Mouse (Mus musculus): ENCODE data around the gene Slx4.
"Not testable (repeated sequence)": the region's sequence is repeated elsewhere in the genome, so short reads cannot be mapped to it uniquely, and the experiment has no call there.

The Slx4 gene

DNA sequence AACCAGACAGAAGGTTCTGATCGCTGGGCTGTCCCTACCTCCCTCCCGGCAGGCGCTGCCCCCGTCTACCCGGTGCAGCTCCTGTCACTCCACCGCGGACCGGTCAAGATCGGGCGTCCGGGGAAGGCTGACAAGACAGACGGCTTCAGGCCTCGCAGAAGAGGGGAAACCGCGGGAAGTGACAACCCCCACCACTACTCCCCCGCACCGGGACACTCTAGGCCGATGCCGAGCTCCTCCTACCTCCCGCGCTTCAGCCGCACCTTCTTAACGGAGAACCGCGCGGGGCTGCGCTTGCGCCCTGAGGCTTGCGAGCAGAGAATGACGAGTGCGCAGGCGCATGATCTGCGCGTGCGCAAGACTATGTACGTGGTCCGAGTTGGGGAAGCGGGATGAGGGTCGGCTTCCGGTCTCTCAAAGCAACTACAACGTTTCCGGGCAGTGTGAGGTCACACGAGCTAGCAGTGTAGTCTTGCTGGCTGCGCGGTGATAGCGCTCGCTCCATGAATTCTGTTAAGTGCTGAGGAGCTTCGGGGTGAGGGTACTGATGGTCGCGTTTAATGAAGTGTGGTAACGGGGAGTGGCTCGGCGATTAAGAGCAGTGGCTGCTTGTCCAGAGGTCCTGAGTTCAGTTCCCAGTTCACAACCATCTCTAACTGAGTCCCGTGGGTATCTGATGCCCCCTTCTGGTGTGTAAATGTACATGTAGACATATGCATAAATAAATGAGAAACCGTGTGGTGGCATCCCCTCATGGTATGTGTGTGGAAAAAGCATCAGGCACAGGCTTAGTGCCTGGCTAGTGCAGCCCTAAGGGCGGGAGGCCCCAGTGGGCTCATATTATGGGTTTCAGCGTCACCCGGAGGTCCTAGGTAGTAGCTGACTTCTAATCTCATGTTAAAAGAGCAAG is at the start of gene Slx4:
Gene Slx4 (minus strand): TSS at position 282 of the 910 bp plus-strand sequence.
- peak; percentile 98 for DNase-seq

- no peak for DNase-seq
Measured at GRCm38 (mm10) chr16:4052601-4053000, 49.0 kb upstream of the Slx4 start.

GRCm38 (mm10) chr16:4045524-4045923 is 42.0 kb upstream of the Slx4 start:
- DNase-seq, result no peak

DNA sequence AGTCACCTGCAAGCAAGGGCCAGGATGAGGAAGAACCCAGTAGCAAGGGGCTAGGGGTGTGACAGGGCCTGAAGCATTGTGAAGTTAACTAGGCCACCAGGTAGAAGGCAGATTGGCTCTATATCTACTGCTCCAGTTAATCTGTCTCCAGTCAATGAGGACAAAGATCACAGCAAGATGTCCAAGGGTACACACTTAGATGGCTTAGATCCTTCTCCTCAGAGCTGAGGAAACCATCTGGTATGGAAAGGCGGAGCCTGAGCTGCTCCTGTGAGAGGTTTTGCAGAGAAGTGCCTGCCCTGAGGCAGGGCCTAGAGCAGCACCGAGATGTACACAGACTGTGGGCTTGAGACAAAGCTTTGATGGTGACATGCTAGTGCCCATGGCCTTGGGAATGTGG is 40.5 kb upstream of the Slx4 start:
- DNase-seq, result no peak

DNA sequence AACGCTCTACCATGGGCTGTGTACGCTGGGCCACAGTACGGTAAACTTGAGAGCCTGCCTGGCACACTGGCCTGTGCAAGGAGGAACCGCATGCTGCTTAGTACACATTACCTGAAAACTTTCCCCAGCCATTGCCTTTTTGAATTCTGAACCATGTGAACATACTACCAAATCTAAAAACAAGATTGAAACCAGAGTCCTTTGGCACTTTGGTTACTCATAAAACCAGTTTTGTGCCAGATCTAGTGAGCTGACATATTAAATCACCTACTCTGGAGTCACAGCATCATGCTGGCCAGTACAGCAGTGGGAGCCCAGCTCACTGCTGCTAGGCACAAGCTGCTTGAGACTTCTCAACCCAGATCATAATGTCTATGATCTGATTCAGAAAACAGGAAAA is 38.1 kb upstream of the Slx4 start:
- DNase-seq, result no peak

DNA sequence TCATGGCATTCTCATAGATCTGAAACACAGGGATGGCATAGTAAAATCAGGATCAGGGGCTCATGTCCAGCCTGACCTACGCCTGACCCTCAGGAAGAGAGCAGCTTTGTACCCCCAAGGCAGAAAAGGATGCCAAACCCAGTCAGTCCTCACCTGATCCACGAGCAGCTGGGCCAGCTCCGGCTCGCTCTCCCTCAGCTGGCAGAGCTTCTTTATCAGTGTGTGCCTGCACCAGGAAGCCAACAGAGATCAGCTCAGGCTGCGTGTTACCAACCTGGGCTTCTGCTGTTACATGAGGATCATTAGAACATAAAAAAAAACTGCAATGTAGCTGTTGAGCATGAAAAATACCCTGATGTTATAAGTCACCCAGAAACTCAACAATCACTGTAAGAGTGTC is 36.6 kb upstream of the Slx4 start:
- DNase-seq, result no peak

- no peak for DNase-seq
Measured at GRCm38 (mm10) chr16:4037690-4038089, 34.1 kb upstream of the Slx4 start.

GRCm38 (mm10) chr16:4036807-4037206 is 33.2 kb upstream of the Slx4 start, which contains the start of gene Dnase1:
Gene Dnase1 (plus strand): TSS chr16:4036942.
- DNase-seq, result no peak

DNA sequence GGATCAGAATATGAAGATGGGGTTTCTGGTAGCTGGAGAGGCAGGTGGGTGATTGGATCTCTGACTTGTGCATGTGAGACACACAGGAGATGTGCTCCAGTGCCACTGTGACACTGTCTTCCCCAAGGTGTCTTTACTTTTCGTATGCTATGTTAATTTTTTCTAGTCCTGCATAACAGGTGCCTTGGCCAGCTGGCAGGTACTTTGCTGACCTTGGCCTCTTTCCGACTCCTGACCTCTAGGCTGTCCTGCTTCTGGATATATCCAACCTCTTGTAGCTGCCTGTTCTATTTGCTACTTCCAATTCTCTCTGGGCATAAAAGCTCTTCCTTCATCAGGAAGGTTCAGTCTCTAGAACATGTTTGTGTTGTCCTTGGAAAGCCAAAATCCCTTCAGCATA is 32.0 kb upstream of the Slx4 start:
- DNase-seq, result no peak

DNA sequence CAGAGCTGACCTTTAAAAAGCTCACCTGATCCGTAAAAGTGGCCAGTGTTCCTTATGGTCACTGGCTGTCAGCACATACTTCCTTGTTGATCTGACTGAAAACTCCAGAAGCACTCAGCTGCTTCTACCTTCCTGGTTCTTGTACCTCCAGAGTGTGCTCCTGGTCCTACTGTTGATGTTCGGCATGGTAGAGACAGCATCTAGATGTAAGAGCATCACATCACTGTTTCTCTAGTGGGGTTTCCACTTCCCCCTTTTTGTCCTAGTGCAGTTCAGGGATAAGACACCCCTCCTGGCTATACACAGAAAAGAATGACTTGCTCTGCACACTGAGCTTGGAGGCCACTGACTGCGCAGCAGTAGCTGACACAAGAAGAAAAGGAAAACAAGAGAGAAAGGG is 30.9 kb upstream of the Slx4 start:
- no peak for DNase-seq

- DNase-seq, result no peak
Measured at GRCm38 (mm10) chr16:4033971-4034370, 30.4 kb upstream of the Slx4 start.

- DNase-seq, result no peak
Measured at GRCm38 (mm10) chr16:4032341-4032748, 28.8 kb upstream of the Slx4 start.

DNA sequence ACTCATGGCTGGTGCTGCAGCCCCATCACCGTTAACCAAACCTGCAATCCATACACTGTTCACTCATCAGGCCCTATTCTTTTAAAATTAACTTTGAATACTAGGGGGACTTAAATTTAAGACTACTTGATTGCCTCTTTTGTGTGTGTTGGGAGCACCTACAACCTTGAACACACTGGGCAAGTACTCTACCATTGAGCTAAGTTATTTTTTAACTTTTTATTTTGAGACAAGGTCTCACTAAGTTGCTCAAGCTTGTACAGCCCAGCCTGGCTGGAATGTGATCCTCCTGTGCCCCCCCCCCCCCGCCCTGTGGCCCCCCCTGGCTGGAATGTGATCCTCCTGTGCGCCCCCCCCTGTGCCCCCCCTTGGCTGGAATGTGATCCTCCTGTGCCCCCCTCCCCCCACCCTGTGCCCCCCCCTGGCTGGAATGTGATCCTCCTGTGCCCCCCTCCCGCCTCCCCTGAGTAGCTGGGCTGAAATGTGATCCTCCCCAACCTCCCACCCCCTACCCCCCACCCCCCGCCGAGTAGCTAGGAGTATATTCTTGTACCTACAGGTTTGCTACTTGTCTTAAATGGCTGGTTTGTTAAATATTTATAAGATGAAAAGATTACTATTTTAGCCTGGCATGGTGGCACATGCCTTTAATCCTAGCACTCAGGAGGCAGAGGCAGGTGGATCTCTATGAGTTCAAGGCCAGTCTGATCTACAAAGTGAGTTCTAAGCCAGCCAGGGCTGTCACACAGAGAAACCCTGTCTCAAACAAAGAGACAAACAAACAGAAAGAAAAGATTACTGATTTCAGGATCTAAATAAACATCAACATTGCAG is 28.1 kb upstream of the Slx4 start:
- no peak for DNase-seq

DNA sequence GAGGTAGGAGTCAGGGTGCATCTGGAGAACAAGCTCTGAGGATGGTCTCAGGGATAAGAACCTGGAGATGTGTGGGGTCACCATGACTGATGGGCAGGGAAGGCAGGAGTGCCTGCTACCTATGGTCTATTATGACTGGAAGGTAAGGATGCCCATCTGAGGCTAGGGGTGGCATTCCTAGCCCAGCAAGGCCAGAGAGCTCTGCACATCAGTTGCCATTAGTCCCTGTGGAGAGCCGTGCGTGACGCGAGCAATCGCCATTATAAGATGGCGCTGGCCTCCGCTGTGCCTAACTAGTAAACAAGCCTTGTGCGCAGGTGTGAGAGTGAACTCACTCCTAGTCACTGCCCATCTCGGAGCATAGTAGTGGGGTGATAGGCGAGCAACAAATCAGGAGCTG is 26.9 kb upstream of the Slx4 start:
- DNase-seq, result no peak

- peak; percentile 21 for DNase-seq
Measured at GRCm38 (mm10) chr16:4029371-4029841, 25.8 kb upstream of the Slx4 start.

DNA sequence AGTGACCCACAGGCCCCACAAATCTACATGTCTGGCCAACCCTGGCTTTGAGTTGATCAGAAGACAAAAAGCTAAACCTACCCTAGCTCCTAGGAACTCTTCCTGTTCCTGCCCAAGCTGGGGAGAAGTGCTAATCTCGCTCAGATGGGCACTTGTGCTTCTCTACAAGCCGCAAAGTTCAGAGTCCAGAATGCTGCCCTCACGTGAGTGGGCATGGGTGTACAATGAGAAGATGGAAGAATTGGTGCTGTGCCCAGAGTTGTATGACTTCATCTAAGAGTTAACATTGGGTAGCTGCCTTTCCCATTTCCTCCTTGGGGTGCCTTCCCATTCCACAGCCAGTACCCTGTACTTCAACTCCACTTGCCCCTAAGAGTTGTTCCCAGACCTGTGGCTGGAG is 23.6 kb upstream of the Slx4 start:
- no peak for DNase-seq

- no peak for DNase-seq
Measured at GRCm38 (mm10) chr16:4026672-4027071, 23.1 kb upstream of the Slx4 start.

GRCm38 (mm10) chr16:4022719-4023118 is 19.1 kb upstream of the Slx4 start:
- DNase-seq, result no peak

DNA sequence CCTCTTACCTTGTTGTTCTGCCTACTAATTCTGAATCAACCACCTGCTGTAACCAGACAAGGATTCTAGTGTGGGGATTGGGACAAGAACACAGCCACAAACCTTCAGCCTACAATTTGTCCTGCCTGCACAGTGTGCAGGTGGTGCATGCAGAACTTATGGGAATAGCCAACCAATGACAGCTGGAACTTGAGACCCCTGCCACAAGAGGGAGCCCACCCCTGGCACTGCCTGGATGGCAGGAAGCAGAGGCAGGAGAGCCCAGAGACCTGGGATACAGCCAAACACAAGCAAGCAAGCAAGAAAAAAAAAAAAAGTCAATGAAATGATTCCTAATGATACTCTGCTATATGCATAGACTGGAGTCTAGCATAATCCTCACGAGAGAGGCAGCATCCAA is 17.7 kb upstream of the Slx4 start:
- DNase-seq, result no peak

DNA sequence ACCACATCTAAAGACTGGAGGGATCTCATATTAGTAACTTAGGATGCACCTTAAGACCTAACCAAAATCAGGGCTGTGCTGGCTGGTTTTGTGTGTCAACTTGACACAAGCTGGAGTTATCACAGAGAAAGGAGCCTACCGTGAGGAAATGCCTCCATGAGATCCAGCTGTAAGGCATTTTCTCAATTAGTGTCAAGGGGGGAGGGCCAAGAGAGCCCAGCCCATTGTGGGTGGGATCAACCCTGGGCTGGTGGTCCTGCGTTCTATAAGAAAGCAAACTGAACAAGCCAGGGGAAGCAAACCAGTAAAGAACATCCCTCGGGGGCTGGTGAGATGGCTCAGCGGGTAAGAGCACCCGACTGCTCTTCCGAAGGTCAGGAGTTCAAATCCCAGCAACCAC is 13.9 kb upstream of the Slx4 start:
- DNase-seq, result not testable (repeated sequence)

- not testable (repeated sequence) for DNase-seq
Measured at GRCm38 (mm10) chr16:4016786-4017185, 13.2 kb upstream of the Slx4 start.

DNA sequence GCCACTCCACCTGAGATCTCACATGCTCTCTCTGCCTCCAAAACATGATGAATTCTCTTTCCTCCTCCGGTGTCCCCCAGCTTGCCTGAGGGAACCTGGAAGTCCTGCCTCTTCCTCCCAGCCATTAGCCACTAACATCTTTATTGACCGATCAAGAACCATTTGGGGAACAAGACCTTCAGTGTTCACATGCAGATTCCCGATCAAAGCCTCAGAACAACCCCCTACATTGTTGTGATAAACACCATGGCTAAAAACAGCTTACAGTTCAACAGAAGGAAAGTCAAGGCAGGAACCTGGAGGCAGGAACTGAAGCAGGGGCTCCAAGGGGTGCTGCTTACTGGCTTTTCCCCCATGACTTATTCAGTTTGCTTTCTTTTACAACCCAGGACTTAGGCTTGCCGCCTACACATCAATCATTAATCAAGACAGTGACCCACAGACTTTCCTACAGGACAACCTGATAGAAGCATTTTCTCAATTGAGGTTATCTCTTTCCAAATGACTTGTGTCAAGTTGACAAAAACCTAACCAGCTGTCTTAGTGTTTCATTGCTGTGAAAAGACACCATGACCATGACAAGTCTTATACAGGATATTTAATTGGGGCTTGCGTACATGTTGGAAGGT is 10.6 kb upstream of the Slx4 start:
- no peak for DNase-seq

DNA sequence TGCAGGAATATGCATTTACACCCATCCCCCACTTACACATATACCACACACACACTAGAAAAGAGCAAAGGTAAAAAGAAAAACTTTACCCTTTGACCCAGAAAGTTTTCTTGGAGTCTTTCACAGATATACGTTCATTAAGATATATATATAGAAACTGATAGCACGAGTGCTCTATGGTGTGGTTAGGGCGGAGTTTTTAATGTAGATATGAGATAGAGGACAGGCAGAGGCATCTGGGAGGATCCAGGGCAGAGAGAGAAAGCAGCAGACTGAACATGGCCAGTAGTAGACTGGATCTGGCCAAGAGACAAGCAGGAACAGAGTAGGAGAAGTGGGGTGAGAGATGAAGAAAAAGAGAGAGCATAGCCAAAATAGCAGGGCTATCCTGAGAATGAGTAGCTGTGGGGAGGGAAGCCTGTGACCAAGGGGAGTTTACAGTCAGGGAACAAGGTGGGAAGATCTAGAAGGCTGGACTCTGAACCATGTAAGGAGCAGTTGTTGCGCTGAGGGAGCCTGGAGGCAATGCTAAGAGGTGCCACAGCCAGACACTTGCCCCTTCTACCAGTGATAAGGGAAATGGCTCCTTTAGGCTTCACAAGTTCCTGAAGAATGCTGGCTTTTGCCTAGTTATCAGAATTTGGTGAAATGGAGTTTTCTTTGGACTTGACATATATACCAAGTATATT is 9.5 kb upstream of the Slx4 start:
- no peak for DNase-seq

Measured in retina, postnatal 1 day (tissue).